Mouse (Mus musculus) adrenal gland (tissue): ENCODE results near the gene Lrrc57.

Source experiments
- intact Hi-C: fragments of 180-260 bp; cut with DNase I; formaldehyde crosslinking; loops from one replicate; pipeline ENCODE4 v1.15.1; 2025
- long read RNA-seq, 2 experiments: library from polyadenylated mRNA; unstranded; transcript quantifications; one replicate each; pipeline ENCODE4 v2.0.0; 2020; ENCODE audit warnings: borderline replicate concordance in 1 of 2; ENCODE audit not compliant: insufficient replicate concordance in 1 of 2

The Lrrc57 gene
- long read RNA-seq, experiment 1, partial matches to known transcripts, result 2 of 22 reads
- long read RNA-seq, experiment 1, other reads (novel, unspliced or antisense), result 12 of 22 reads
- long read RNA-seq, experiment 2, transcript Lrrc57-202 (6 exons, 1,962 nt), result major isoform, 11 of 27 reads
- long read RNA-seq, experiment 2, partial matches to known transcripts, result 4 of 27 reads
- long read RNA-seq, experiment 2, other reads (novel, unspliced or antisense), result 9 of 27 reads

GRCm38 (mm10) chr2:120608830-120609723, at the start of gene Lrrc57, which contains the start of gene Haus2:
Lrrc57 (minus strand) TSS chr2:120609520.
Haus2 (plus strand) TSS chr2:120609383.
- intact Hi-C loops, result loop anchor here (5.0 kb wide), 3 partner anchors 42 to 127 kb away; partner anchors contain the start of gene Snap23

- intact Hi-C loops, result no loop called here
Measured at GRCm38 (mm10) chr2:120658486-120658885, 49.2 kb upstream of the Lrrc57 start.

GRCm38 (mm10) chr2:120656711-120657110, 47.4 kb upstream of the Lrrc57 start:
- intact Hi-C loops, result no loop called here

GRCm38 (mm10) chr2:120655905-120656304, 46.6 kb upstream of the Lrrc57 start:
- intact Hi-C loops, result no loop called here

GRCm38 (mm10) chr2:120654693-120655092, 45.4 kb upstream of the Lrrc57 start:
- intact Hi-C loops, result no loop called here

- intact Hi-C loops, result no loop called here
Measured at GRCm38 (mm10) chr2:120652925-120653284, 43.6 kb upstream of the Lrrc57 start.

- intact Hi-C loops, result no loop called here
Measured at GRCm38 (mm10) chr2:120652256-120652924, 43.1 kb upstream of the Lrrc57 start.

- intact Hi-C loops, result no loop called here
Measured at GRCm38 (mm10) chr2:120646777-120647176, 37.5 kb upstream of the Lrrc57 start.

GRCm38 (mm10) chr2:120643836-120644235, 34.5 kb upstream of the Lrrc57 start:
- intact Hi-C loops, result no loop called here

- intact Hi-C loops, result no loop called here
Measured at GRCm38 (mm10) chr2:120640835-120641234, 31.5 kb upstream of the Lrrc57 start.

GRCm38 (mm10) chr2:120631957-120632356, 22.6 kb upstream of the Lrrc57 start:
- intact Hi-C loops, result loop anchor here (2.0 kb wide), 1 partner anchor 37 kb away; no protein-coding TSS in a partner anchor

GRCm38 (mm10) chr2:120631521-120631920, 22.2 kb upstream of the Lrrc57 start:
- intact Hi-C loops, result no loop called here

- intact Hi-C loops, result no loop called here
Measured at GRCm38 (mm10) chr2:120630655-120631054, 21.3 kb upstream of the Lrrc57 start.

GRCm38 (mm10) chr2:120630246-120630645, 20.9 kb upstream of the Lrrc57 start:
- intact Hi-C loops, result no loop called here

- intact Hi-C loops, result no loop called here
Measured at GRCm38 (mm10) chr2:120628886-120629735, 19.8 kb upstream of the Lrrc57 start, which contains the start of gene Stard9. Stard9 (plus strand) TSS chr2:120629121.

GRCm38 (mm10) chr2:120628076-120628865, 19.0 kb upstream of the Lrrc57 start:
- intact Hi-C loops, result no loop called here

- intact Hi-C loops, result no loop called here
Measured at GRCm38 (mm10) chr2:120622920-120623319, 13.6 kb upstream of the Lrrc57 start.

- intact Hi-C loops, result no loop called here
Measured at GRCm38 (mm10) chr2:120619538-120619937, 10.2 kb upstream of the Lrrc57 start.

GRCm38 (mm10) chr2:120616279-120617163, 7.2 kb upstream of the Lrrc57 start:
- intact Hi-C loops, result no loop called here
